Mouse (Mus musculus) forebrain, embryonic 14.5 days (tissue): ENCODE results near the gene Ninl. TPM values are rescaled to one million over a fixed set of nuclear protein-coding genes. Genes with fewer than 3 reads are reported as not detected.
A peak's percentile ranks its signal among the peaks of the same experiment; 100 is the strongest.

Source experiments
- ATAC-seq: fragments of 200-750 bp; cut with Nextera tagmentation; 2 replicates; pipeline ENCODE4 v1.8.0; 2017; ENCODE audit warnings: mild to moderate bottlenecking, moderate library complexity
- DNase-seq: peaks from one replicate; pipeline ENCODE4 v3.0.0-alpha.2; 2015; ENCODE audit warnings: low spot score
- H3K27ac ChIP-seq: fragments of 300-500 bp; sonication (generic); 2 replicates; pipeline ENCODE4 v1.5.1; 2014; ENCODE audit warnings: low read depth, mild to moderate bottlenecking, control low read depth, low read length, moderate library complexity
- H3K27me3 ChIP-seq: fragments of 300-500 bp; sonication (generic); replicated peaks from 2 replicates; pipeline ENCODE4 v1.6.1; 2014; ENCODE audit warnings: low read length, control low read depth, mixed read lengths; ENCODE audit not compliant: control insufficient read depth, insufficient read depth
- H3K36me3 ChIP-seq: fragments of 300-500 bp; sonication (generic); 2 replicates; pipeline ENCODE4 v1.6.1; 2014; ENCODE audit warnings: low read length, control low read depth; ENCODE audit not compliant: control insufficient read depth, insufficient read depth
- H3K4me1 ChIP-seq: fragments of 300-500 bp; sonication (generic); 2 replicates; pipeline ENCODE4 v1.6.1; 2014; ENCODE audit warnings: antibody characterized with exemption, low read length, control low read depth; ENCODE audit not compliant: control insufficient read depth, insufficient read depth
- H3K4me2 ChIP-seq: fragments of 300-500 bp; sonication (generic); 2 replicates; pipeline ENCODE4 v1.6.1; 2014; ENCODE audit warnings: mild to moderate bottlenecking, control low read depth, low read length
- H3K4me3 ChIP-seq: fragments of 300-500 bp; sonication (generic); 2 replicates; pipeline ENCODE4 v1.5.1; 2014; ENCODE audit warnings: low read depth, low read length, control low read depth
- H3K9ac ChIP-seq: fragments of 300-500 bp; sonication (generic); 2 replicates; pipeline ENCODE4 v1.6.1; 2014; ENCODE audit warnings: mild to moderate bottlenecking, low read length, control low read depth, moderate library complexity
- H3K9me3 ChIP-seq: fragments of 300-500 bp; sonication (generic); replicated peaks from 2 replicates; pipeline ENCODE4 v1.6.1; 2016; ENCODE audit warnings: low read length, control low read depth, mixed read lengths; ENCODE audit not compliant: control insufficient read depth
- WGBS: fragments of 180-500 bp; shearing (Covaris S2); extraction: QIAGEN DNeasy Blood & Tissue Kit; methylation state at CpG from one replicate; pipeline ENCODE4 v1.1.7; 2014; 5-methylcytosine and 5-hydroxymethylcytosine counted together
- polyA plus RNA-seq: library from polyadenylated mRNA; unstranded; fragments of >200 nt; fragmentation: Nextera tagmentation; extraction: Ambion mirVana; gene quantifications from 2 replicates; pipeline ENCODE4 v1.2.1, GENCODE M21; 2014

Ninl gene
- polyA plus RNA-seq, 1 experiment from 2014 or later, result 7.3 TPM

- DNase-seq (no peak), ATAC-seq (no peak)
- H3K36me3 ChIP-seq, result no peaks in the 10 kb centered on the region
- no peak overlapping the region for H3K27ac ChIP-seq
- no peak overlapping the region for H3K4me2 ChIP-seq
- WGBS, result 91% methylated on average over 10 of the region's 10 CpGs
- H3K4me3 ChIP-seq, result no peak overlapping the region
- H3K4me1 ChIP-seq, result no peaks in the 10 kb centered on the region
- H3K9ac ChIP-seq, result no peak overlapping the region
- H3K27me3 ChIP-seq, result no peaks in the 10 kb centered on the region
- H3K9me3 ChIP-seq, result no peaks in the 10 kb centered on the region
Observed at GRCm38 (mm10) chr2:151021158-151021557, 18.0 kb downstream of the Ninl start.

DNA sequence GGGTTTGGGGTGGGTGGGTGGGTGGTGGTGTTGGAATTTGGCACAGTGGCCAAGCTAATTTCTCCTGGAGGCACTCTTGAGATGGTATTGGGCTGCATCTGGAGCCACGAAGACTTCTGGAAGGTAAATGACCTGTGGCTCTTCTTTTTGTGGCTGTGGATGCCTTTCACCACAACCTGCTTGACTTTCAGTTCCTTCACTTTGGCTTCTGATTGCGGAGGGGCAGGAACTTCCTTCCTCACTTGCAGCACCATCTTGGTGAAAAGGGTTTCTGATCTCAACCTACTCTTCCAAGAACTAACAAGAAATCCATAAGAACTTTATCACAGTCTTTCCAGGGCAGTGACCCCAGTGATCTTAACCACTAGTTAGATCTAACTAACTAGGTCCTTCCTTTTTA, 23.9 kb downstream of the Ninl start:
- H3K9ac ChIP-seq, result no peak overlapping the region
- H3K27ac ChIP-seq, result no peak overlapping the region
- 81% methylated on average over 2 of the region's 2 CpGs for WGBS
- ATAC-seq (no peak), DNase-seq (no peak)
- H3K9me3 ChIP-seq, result no peaks in the 10 kb centered on the region
- no peaks in the 10 kb centered on the region for H3K27me3 ChIP-seq
- H3K36me3 ChIP-seq, result no peaks in the 10 kb centered on the region
- H3K4me1 ChIP-seq, result no peaks in the 10 kb centered on the region
- H3K4me2 ChIP-seq, result no peak overlapping the region
- no peak overlapping the region for H3K4me3 ChIP-seq

DNA sequence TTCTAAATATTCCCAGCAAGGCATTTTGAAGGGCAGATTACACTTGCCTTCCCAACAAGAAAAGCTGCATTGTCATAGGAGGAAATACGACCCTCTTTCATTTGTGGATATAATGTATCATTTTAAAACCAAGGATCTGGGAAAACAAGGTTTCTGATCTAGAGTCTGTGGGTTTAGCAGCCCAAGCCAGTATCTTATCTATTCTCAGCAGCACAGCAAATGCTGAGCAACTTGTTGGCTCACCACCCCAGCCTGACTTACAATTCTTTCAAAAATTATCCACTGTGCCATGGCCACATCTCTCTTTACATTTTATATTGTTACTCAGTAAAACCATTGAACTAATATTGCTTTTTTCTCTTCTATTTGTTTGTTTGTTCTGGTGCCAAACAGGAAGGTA, 27.9 kb downstream of the Ninl start:
- Histone ChIP-seq H3K36me3 (no peaks in the 10 kb centered on the region), H3K9ac (no peak overlapping the region), H3K4me2 (no peak overlapping the region), H3K4me3 (no peak overlapping the region), H3K9me3 (no peaks in the 10 kb centered on the region), H3K27me3 (no peaks in the 10 kb centered on the region), H3K27ac (no peak overlapping the region), H3K4me1 (peaks cover 12% of the 10 kb centered on the region)
- ATAC-seq (no peak), DNase-seq (no peak)
- WGBS, result 66% methylated on average over 1 of the region's 1 CpGs

DNA sequence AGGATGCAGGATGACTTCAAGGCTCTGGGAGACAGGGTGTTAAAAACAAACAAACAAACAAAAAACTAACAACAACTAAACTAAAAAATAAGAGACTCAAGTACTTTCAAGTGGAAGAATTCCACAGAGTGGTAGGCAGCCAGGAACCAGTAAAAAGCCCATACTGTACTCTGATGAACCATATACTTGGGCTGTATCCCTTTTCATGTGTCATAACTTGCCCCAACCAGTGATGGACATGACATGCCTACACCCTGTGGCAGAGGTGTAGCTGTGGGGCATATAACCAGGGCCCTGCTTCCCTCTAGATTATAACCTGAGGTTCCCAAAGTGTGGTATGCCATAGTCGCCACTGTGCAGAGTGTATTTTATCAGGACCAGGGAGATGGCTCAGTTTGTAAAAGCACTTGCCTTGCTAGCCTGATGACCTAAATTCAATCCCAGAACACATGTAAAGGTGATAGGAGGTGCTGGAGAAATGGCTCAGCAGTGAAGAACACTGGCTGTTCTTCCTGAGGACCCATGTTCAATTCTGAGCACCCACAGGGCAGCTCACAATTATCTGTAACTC, 29.6 kb downstream of the Ninl start:
- Histone ChIP-seq H3K4me1 (peaks cover 12% of the 10 kb centered on the region), H3K27ac (no peak overlapping the region), H3K9me3 (no peaks in the 10 kb centered on the region), H3K9ac (peak overlapping the region; percentile 90), H3K4me2 (peak overlapping the region; percentile 66), H3K36me3 (no peaks in the 10 kb centered on the region), H3K27me3 (no peaks in the 10 kb centered on the region), H3K4me3 (peak overlapping the region; percentile 67)
- peak; percentile 63; the same call in 1 of the 2 replicates for ATAC-seq
- WGBS, result 90% methylated on average over 1 of the region's 1 CpGs
- no peak for DNase-seq

GRCm38 (mm10) chr2:151008939-151009509, 30.2 kb downstream of the Ninl start:
- ATAC-seq (peak; percentile 95), DNase-seq (peak; percentile 84)
- Histone ChIP-seq H3K9me3 (no peaks in the 10 kb centered on the region), H3K4me1 (peaks cover 12% of the 10 kb centered on the region), H3K4me3 (peak overlapping the region; percentile 67), H3K4me2 (peak overlapping the region; percentile 66), H3K27ac (peak overlapping the region; percentile 74), H3K9ac (peak overlapping the region; percentile 90), H3K36me3 (no peaks in the 10 kb centered on the region), H3K27me3 (no peaks in the 10 kb centered on the region)
- WGBS, result under 1% methylated on average over 44 of the region's 57 CpGs

- Histone ChIP-seq H3K4me3 (peak overlapping the region; percentile 67), H3K36me3 (no peaks in the 10 kb centered on the region), H3K9me3 (no peaks in the 10 kb centered on the region), H3K9ac (peak overlapping the region; percentile 90), H3K27me3 (no peaks in the 10 kb centered on the region), H3K27ac (peak overlapping the region; percentile 74; the same call in 1 of the 2 replicates), H3K4me2 (peak overlapping the region; percentile 66), H3K4me1 (peaks cover 12% of the 10 kb centered on the region)
- under 1% methylated on average over 21 of the region's 21 CpGs for WGBS
- no peak for DNase-seq
- no peak; the same call in none of the 2 replicates for ATAC-seq
Observed at GRCm38 (mm10) chr2:151008517-151008932, 30.7 kb downstream of the Ninl start.

GRCm38 (mm10) chr2:151008006-151008405, 31.2 kb downstream of the Ninl start:
- WGBS, result 42% methylated on average over 6 of the region's 6 CpGs
- no peak overlapping the region for H3K27ac ChIP-seq
- peak overlapping the region; percentile 90; the same call in 1 of the 2 replicates for H3K9ac ChIP-seq
- DNase-seq, result no peak
- H3K4me2 ChIP-seq, result peak overlapping the region; percentile 66
- no peaks in the 10 kb centered on the region for H3K36me3 ChIP-seq
- H3K4me1 ChIP-seq, result peaks cover 12% of the 10 kb centered on the region
- ATAC-seq, result no peak
- H3K4me3 ChIP-seq, result peak overlapping the region; percentile 67
- H3K9me3 ChIP-seq, result no peaks in the 10 kb centered on the region
- no peaks in the 10 kb centered on the region for H3K27me3 ChIP-seq

GRCm38 (mm10) chr2:151006281-151006945, 32.8 kb downstream of the Ninl start:
- H3K4me3 ChIP-seq, result no peak overlapping the region
- no peak overlapping the region for H3K27ac ChIP-seq
- no peak overlapping the region for H3K4me2 ChIP-seq
- H3K4me1 ChIP-seq, result peaks cover 12% of the 10 kb centered on the region
- no peaks in the 10 kb centered on the region for H3K36me3 ChIP-seq
- ATAC-seq, result no peak
- H3K9ac ChIP-seq, result no peak overlapping the region
- no peak for DNase-seq
- H3K9me3 ChIP-seq, result no peaks in the 10 kb centered on the region
- H3K27me3 ChIP-seq, result no peaks in the 10 kb centered on the region
- 56% methylated on average over 5 of the region's 5 CpGs for WGBS

DNA sequence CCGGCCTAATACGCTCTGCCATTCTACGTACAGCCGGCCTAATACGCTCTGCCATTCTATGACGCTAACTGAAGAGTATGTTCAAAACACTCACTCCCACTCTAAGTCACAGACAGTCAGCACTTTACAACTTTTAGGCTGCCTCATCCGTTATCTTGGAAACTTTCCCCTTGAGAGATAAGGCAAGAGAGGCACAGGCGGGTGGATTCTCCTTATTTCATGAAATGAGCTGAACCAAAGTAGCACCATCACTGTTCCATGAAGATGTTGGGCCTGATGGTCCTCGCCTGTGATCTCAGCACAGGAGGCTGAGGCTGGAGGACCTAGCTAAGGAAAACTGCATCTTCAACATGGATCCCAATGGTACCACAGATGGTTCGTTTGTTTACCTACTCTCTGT, 34.8 kb downstream of the Ninl start:
- H3K27ac ChIP-seq, result no peak overlapping the region
- ATAC-seq, result no peak
- no peak overlapping the region for H3K9ac ChIP-seq
- 96% methylated on average over 10 of the region's 10 CpGs for WGBS
- no peak overlapping the region for H3K4me2 ChIP-seq
- H3K36me3 ChIP-seq, result no peaks in the 10 kb centered on the region
- no peaks in the 10 kb centered on the region for H3K27me3 ChIP-seq
- DNase-seq, result no peak
- H3K9me3 ChIP-seq, result no peaks in the 10 kb centered on the region
- H3K4me3 ChIP-seq, result no peak overlapping the region
- peaks cover 8% of the 10 kb centered on the region for H3K4me1 ChIP-seq
